Mouse (Mus musculus) skeletal muscle tissue, adult 2 months (tissue): Measurements from ENCODE around the gene Mettl21e.
"Not testable (repeated sequence)": the region's sequence is repeated elsewhere in the genome, so short reads cannot be mapped to it uniquely, and the experiment has no call there.

ENCODE experiments used
- DNase-seq: peaks from one replicate; pipeline ENCODE4 v3.0.0-alpha.2; 2012; ENCODE audit warnings: low read depth, low spot score

The Mettl21e gene

GRCm38 (mm10) chr1:44218876-44219275 is at the start of gene Mettl21e:
Gene Mettl21e, minus strand, starts transcription at chr1:44218961.
- DNase-seq, result peak; percentile 71

- DNase-seq, result not testable (repeated sequence)
These were observed 21.7 kb upstream of the Mettl21e start for GRCm38 (mm10) chr1:44240440-44240839.

GRCm38 (mm10) chr1:44239969-44240368 is 21.2 kb upstream of the Mettl21e start:
- no peak for DNase-seq

GRCm38 (mm10) chr1:44237305-44237704 is 18.5 kb upstream of the Mettl21e start:
- DNase-seq, result no peak

- no peak for DNase-seq
These were observed 16.6 kb upstream of the Mettl21e start for GRCm38 (mm10) chr1:44235311-44235710.

DNA sequence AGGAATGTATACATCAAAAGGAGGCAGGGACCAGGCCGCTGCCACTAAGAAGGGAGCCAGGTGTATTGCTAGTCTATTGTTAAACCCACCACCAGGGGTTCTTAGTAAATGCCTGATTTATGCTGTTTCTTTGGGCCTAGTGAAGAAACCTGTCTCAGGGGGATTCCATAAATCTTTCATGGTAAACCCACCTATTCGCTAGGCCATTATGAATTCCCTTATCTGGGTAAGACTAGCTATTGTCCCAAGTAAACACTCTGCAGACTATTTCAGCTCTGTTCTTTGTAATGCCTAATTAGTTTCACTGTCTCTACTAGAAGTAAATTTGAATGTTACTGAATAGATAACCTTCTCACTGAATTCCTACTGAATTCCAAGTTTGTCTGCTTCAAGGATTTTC is 15.8 kb upstream of the Mettl21e start:
- not testable (repeated sequence) for DNase-seq

GRCm38 (mm10) chr1:44229044-44229443 is 10.3 kb upstream of the Mettl21e start:
- DNase-seq, result peak; percentile 13

DNA sequence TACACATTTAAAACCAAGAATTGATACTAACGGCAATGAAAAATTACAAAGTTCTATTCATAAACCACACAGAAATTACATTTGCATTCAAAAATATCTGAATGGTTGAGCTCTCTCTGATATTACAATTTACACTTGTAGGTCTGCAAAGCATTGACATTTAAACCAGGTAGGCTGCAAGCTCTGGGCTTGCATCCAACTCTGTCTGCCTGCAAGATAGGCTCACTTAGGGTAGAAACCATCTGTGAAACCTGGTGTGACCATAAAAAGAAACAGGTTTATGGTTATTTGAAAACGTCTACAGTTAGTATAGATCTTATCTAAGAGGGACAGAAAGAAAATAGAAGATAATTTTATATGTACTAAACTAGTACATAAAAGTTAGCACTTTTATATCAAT is 1.6 kb downstream of the Mettl21e start:
- DNase-seq, result peak; percentile 53

GRCm38 (mm10) chr1:44216352-44217116 is 2.2 kb downstream of the Mettl21e start:
- DNase-seq, result peak; percentile 77

DNA sequence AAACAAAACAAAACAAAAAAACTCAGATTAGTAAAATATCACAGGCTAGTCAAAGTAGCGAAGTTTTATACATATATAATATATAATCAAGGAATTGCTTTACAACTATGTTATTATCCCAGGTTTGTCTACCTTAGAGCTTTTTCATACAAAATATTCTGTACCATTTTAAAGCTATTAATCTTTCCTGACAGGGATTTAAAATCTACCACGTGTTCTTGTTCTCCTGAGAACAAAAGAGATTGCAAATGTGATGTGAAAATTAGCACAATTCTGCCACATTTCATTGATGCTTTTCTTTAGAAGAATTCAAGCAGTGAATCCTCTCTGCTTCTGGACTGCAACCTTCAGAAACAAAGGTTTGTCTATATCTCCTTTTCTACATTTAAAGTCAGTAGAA is 4.3 kb downstream of the Mettl21e start:
- DNase-seq, result no peak

DNA sequence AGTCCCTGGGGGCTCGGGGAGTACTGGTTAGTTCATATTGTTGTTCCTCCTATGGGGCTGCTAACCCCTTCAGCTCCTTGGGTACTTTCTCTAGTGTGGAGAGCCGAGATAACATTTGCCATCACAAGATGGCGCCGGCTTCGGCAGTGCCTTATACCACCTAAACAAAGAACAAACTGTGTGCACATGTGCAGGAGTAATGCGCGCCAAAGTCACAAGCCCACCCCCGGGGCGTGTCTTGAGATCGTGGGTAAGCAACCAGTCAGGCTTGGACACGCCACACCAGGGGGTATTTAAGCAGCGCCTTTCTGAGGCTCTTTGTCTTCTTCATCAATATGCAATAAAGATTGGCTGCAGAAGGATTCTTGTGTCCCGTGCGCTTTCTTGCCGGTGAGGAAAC is 15.9 kb downstream of the Mettl21e start:
- no peak for DNase-seq

- peak; percentile 91 for DNase-seq
These were observed 20.2 kb downstream of the Mettl21e start for GRCm38 (mm10) chr1:44198273-44199171.

GRCm38 (mm10) chr1:44186396-44186795 is 32.4 kb downstream of the Mettl21e start:
- DNase-seq, result no peak

GRCm38 (mm10) chr1:44178086-44178485 is 40.7 kb downstream of the Mettl21e start:
- no peak for DNase-seq

GRCm38 (mm10) chr1:44173903-44174302 is 44.9 kb downstream of the Mettl21e start:
- DNase-seq, result no peak

DNA sequence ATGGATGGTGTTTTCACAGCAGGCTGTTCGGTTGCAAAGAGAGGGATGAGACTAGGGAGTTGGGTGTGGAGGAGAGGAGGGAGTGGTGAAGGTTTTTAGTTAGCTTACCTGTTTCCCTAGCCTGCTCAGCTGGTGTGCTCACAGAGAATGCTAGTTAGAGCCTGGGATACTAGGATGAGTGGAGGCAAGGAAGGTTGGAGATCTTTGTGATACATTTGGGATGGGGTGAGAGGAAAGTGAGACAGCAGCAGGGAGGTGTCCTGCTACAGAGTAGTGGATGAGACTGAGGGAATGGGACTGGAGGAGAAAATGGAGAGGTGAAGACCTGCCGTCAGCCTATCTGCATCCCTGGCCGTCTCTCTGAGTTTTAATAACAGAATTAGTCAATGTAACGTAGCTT is 46.1 kb downstream of the Mettl21e start:
- no peak for DNase-seq

DNA sequence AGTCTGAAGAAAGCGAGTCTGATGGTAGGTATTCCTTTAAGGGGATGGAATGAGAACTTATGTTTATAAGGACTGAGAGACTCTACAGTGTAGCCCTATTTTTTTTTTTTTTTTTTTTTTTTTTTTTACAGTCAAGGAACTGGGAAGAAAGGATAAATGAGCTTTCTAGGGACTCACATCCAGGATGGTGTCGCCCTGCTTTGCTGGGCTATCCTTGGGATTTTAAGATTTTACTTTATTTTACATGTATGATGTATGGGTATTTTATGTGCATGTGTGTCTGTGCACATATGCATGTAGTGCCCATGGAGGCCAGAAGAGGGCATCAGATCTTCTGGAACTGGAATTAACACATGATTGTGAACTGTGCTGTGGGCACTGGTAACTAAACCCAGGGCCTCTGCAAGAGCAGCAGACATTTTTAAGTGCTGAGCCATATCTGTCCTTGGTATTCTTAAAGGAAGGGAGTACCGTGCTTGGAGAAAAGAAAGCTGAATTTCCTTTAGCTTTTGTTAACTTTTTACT is 50.8 kb downstream of the Mettl21e start:
- DNase-seq, result no peak

DNA sequence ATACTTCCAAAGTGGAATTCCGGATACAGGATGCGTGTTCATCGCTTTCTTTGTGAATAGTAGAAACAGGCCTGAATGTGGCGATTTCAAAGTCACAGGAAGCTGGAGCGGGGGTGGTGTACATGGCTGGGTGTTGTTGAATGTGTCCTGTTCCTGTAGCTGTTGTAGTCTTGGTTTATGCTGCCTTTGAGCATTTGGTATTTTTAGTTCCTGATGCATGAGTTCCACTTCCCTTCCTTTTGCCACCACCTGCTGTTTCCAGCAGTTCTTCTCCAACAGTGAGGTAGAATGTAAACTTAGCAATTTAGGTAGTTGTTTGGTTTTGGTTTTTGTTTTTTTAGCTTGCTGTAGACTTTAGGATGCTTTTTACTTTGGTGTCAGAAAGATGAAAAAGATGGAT is 56.4 kb downstream of the Mettl21e start:
- DNase-seq, result no peak

DNA sequence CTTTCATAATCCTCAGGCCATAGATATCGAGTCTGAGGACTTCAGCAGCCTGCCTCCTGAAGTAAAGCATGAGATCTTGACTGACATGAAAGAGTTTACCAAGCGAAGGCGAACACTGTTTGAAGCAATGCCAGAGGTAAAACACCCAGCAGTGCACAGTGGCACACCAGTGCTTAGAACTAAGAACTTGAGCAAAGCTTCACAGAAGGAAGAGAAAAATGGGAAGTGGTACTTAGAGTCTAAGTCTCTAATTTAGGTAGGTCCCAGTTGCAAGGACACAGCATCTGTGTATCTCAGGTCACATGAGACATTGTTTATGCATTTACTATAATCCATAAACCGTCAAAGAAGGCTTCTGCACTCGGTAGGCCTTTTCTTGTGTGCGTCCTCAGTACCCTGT is 56.9 kb downstream of the Mettl21e start:
- DNase-seq, result no peak

GRCm38 (mm10) chr1:44158317-44158716 is 60.4 kb downstream of the Mettl21e start:
- no peak for DNase-seq

DNA sequence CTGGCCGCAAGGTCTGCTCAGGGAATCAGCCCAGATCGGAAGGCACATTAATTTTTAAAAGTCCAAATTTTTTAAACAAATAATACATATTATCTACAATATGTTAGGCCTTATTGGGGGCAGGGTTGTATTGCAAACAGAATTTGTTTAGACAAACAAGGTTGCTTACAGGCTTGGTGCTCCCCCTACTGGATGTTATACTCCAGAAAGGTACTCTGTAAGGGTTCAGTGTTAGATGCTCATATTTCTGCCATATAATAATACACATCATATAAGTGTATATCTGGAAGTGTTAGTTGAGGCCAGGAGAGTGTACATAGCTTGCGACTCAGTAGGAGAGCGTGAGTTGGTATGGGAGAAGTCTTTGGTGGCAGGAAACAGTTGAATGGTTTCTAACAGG is 63.5 kb downstream of the Mettl21e start:
- DNase-seq, result no peak
